Mouse (Mus musculus): ENCODE measurements around the gene Lmx1a.

Gene Lmx1a

GRCm38 (mm10) chr1:167694731-167695130 is 5.7 kb downstream of the Lmx1a start:
- DNase-seq (ENCODE audit: low read depth, low spot score) = no peak

GRCm38 (mm10) chr1:167695910-167696459 is 6.9 kb downstream of the Lmx1a start:
- DNase-seq (ENCODE audit: low read depth, low spot score) = no peak

GRCm38 (mm10) chr1:167699706-167700105 is 10.7 kb downstream of the Lmx1a start:
- DNase-seq (ENCODE audit: low read depth, low spot score) = no peak

- no peak for DNase-seq (ENCODE audit: low read depth, low spot score)
These were observed 11.2 kb downstream of the Lmx1a start for GRCm38 (mm10) chr1:167700221-167700620.

- DNase-seq (ENCODE audit: low read depth, low spot score) = no peak
These were observed 16.5 kb downstream of the Lmx1a start for GRCm38 (mm10) chr1:167705527-167705926.

- DNase-seq (ENCODE audit: low read depth, low spot score) = no peak
These were observed 19.7 kb downstream of the Lmx1a start for GRCm38 (mm10) chr1:167708761-167709160.

- DNase-seq (ENCODE audit: low read depth, low spot score) = no peak
These were observed 26.8 kb downstream of the Lmx1a start for GRCm38 (mm10) chr1:167715730-167716341.

- DNase-seq (ENCODE audit: low read depth, low spot score) = no peak
These were observed 45.4 kb downstream of the Lmx1a start for GRCm38 (mm10) chr1:167734471-167734870.

GRCm38 (mm10) chr1:167736793-167737192 is 47.8 kb downstream of the Lmx1a start:
- no peak for DNase-seq (ENCODE audit: low read depth, low spot score)

- DNase-seq (ENCODE audit: low read depth, low spot score) = no peak
These were observed 50.2 kb downstream of the Lmx1a start for GRCm38 (mm10) chr1:167739286-167739685.

GRCm38 (mm10) chr1:167746676-167747075 is 57.6 kb downstream of the Lmx1a start:
- DNase-seq (ENCODE audit: low read depth, low spot score) = no peak

- no peak for DNase-seq (ENCODE audit: low read depth, low spot score)
These were observed 63.6 kb downstream of the Lmx1a start for GRCm38 (mm10) chr1:167752661-167753060.

- DNase-seq (ENCODE audit: low read depth, low spot score) = no peak
These were observed 65.0 kb downstream of the Lmx1a start for GRCm38 (mm10) chr1:167754085-167754484.

- no peak for DNase-seq (ENCODE audit: low read depth, low spot score)
These were observed 65.8 kb downstream of the Lmx1a start for GRCm38 (mm10) chr1:167754636-167755522.

GRCm38 (mm10) chr1:167758208-167758607 is 69.2 kb downstream of the Lmx1a start:
- DNase-seq (ENCODE audit: low read depth, low spot score) = no peak

GRCm38 (mm10) chr1:167760307-167760706 is 71.3 kb downstream of the Lmx1a start:
- no peak for DNase-seq (ENCODE audit: low read depth, low spot score)

GRCm38 (mm10) chr1:167761785-167762223 is 72.8 kb downstream of the Lmx1a start:
- DNase-seq (ENCODE audit: low read depth, low spot score) = no peak

GRCm38 (mm10) chr1:167766619-167767018 is 77.6 kb downstream of the Lmx1a start:
- DNase-seq (ENCODE audit: low read depth, low spot score) = no peak

- no peak for DNase-seq (ENCODE audit: low read depth, low spot score)
These were observed 81.4 kb downstream of the Lmx1a start for GRCm38 (mm10) chr1:167770457-167770856.

- no peak for DNase-seq (ENCODE audit: low read depth, low spot score)
These were observed 90.9 kb downstream of the Lmx1a start for GRCm38 (mm10) chr1:167779766-167780488.

- peak; percentile 16 for DNase-seq (ENCODE audit: low read depth, low spot score)
These were observed 92.9 kb downstream of the Lmx1a start for GRCm38 (mm10) chr1:167781787-167782484.
